Mouse (Mus musculus) midbrain, postnatal 0 days (tissue): ENCODE results near the gene Parp1. TPM values are rescaled to one million over a fixed set of nuclear protein-coding genes. Genes with fewer than 3 reads are reported as not detected.
A peak's percentile ranks its signal among the peaks of the same experiment; 100 is the strongest.

Experiments
- ATAC-seq: fragments of 200-750 bp; cut with Nextera tagmentation; 2 replicates; pipeline ENCODE4 v1.8.0; 2017; ENCODE audit warnings: moderate number of reproducible peaks, mild to moderate bottlenecking, moderate TSS enrichment, moderate library complexity; ENCODE audit not compliant: low FRiP score
- DNase-seq: peaks from one replicate; pipeline ENCODE4 v3.0.0-alpha.2; 2015; ENCODE audit warnings: low spot score
- H3K27ac ChIP-seq: fragments of 300-500 bp; sonication (generic); 2 replicates; pipeline ENCODE4 v1.5.1; 2014; ENCODE audit warnings: low read depth, mild to moderate bottlenecking, low read length, mixed read lengths
- H3K27me3 ChIP-seq: fragments of 300-500 bp; sonication (generic); 2 replicates; pipeline ENCODE4 v1.6.1; 2014; ENCODE audit warnings: low read length, control low read depth, mixed read lengths; ENCODE audit not compliant: insufficient read depth
- H3K36me3 ChIP-seq: fragments of 300-500 bp; sonication (generic); 2 replicates; pipeline ENCODE4 v1.6.1; 2014; ENCODE audit warnings: low read length, control low read depth, mixed read lengths; ENCODE audit not compliant: insufficient read depth
- H3K4me1 ChIP-seq: fragments of 300-500 bp; sonication (generic); 2 replicates; pipeline ENCODE4 v1.6.1; 2014; ENCODE audit warnings: mild to moderate bottlenecking, control low read depth, antibody characterized with exemption, low read length, mixed read lengths; ENCODE audit not compliant: insufficient read depth
- H3K4me2 ChIP-seq: fragments of 300-500 bp; sonication (generic); 2 replicates; pipeline ENCODE4 v1.6.1; 2014; ENCODE audit warnings: low read depth, mild to moderate bottlenecking, low read length, mixed read lengths; ENCODE audit not compliant: poor library complexity, severe bottlenecking
- H3K4me3 ChIP-seq: fragments of 300-500 bp; sonication (generic); 2 replicates; pipeline ENCODE4 v1.5.1; 2014; ENCODE audit warnings: low read depth, mild to moderate bottlenecking, low read length, moderate library complexity
- H3K9ac ChIP-seq: fragments of 300-500 bp; sonication (generic); replicated peaks from 2 replicates; pipeline ENCODE4 v1.6.1; 2014; ENCODE audit warnings: mild to moderate bottlenecking, low read length, moderate library complexity, mixed read lengths; ENCODE audit not compliant: poor library complexity, severe bottlenecking
- H3K9me3 ChIP-seq: fragments of 300-500 bp; sonication (generic); 2 replicates; pipeline ENCODE4 v1.6.1; 2016; ENCODE audit warnings: low read length, control low read depth
- CTCF ChIP-seq: IDR thresholded peaks from 2 replicates; pipeline ENCODE4 v1.5.1; 2016; ENCODE audit warnings: antibody characterized with exemption, mild to moderate bottlenecking
- WGBS: fragments of 180-500 bp; shearing (Covaris S2); extraction: QIAGEN DNeasy Blood & Tissue Kit; methylation state at CpG from one replicate; pipeline ENCODE4 v1.1.7; 2014; 5-methylcytosine and 5-hydroxymethylcytosine counted together
- polyA plus RNA-seq: library from polyadenylated mRNA; unstranded; fragments of >200 nt; fragmentation: Nextera tagmentation; extraction: Ambion mirVana; gene quantifications from 2 replicates; pipeline ENCODE4 v1.2.1, GENCODE M21; 2015
- total RNA-seq: library from RNA; depleted of rRNA; stranded (reverse); fragments of >200 nt; gene quantifications from 2 replicates; pipeline ENCODE4 v1.2.3, GENCODE M21; 2014

Parp1 gene
- total and polyA plus RNA-seq, 2 experiments from 2014 or later = 43.0 to 66.3 TPM

GRCm38 (mm10) chr1:180542712-180543371 lies 25.9 kb upstream of the Parp1 start:
- Histone ChIP-seq H3K27ac (no peak overlapping the region), H3K4me2 (no peak overlapping the region), H3K4me3 (no peak overlapping the region), H3K9me3 (no peaks in the 10 kb centered on the region), H3K27me3 (no peaks in the 10 kb centered on the region), H3K36me3 (no peaks in the 10 kb centered on the region), H3K4me1 (peaks cover 6% of the 10 kb centered on the region; the same call in 1 of the 2 replicates), H3K9ac (no peak overlapping the region)
- no peak for ATAC-seq
- 87% methylated on average over 3 of the region's 3 CpGs for WGBS
- DNase-seq = no peak
- TF ChIP-seq CTCF = no peak

- WGBS = 86% methylated on average over 4 of the region's 4 CpGs
- Histone ChIP-seq H3K9ac (no peak overlapping the region), H3K4me2 (no peak overlapping the region), H3K9me3 (no peaks in the 10 kb centered on the region), H3K4me3 (no peak overlapping the region), H3K27me3 (no peaks in the 10 kb centered on the region), H3K36me3 (no peaks in the 10 kb centered on the region), H3K27ac (no peak overlapping the region), H3K4me1 (peaks cover 6% of the 10 kb centered on the region; the same call in 1 of the 2 replicates)
- TF ChIP-seq CTCF = no peak
- ATAC-seq = no peak
- no peak for DNase-seq
Measured at GRCm38 (mm10) chr1:180545918-180546545, 22.7 kb upstream of the Parp1 start.

- Histone ChIP-seq H3K4me1 (peaks cover 4% of the 10 kb centered on the region; the same call in 1 of the 2 replicates), H3K4me3 (no peak overlapping the region), H3K27me3 (no peaks in the 10 kb centered on the region), H3K27ac (no peak overlapping the region), H3K9ac (no peak overlapping the region), H3K36me3 (no peaks in the 10 kb centered on the region), H3K9me3 (no peaks in the 10 kb centered on the region), H3K4me2 (peak overlapping the region; percentile 22; the same call in 1 of the 2 replicates)
- no peak for TF ChIP-seq CTCF
- no peak for ATAC-seq
- 45% methylated on average over 13 of the region's 13 CpGs for WGBS
- no peak for DNase-seq
Measured at GRCm38 (mm10) chr1:180546798-180547750, 21.6 kb upstream of the Parp1 start.

GRCm38 (mm10) chr1:180547751-180548669 lies 20.7 kb upstream of the Parp1 start:
- H3K9me3 ChIP-seq = no peaks in the 10 kb centered on the region
- H3K9ac ChIP-seq = no peak overlapping the region
- peak; percentile 78 for ATAC-seq
- DNase-seq = peak; percentile 58
- peaks cover 4% of the 10 kb centered on the region; the same call in 1 of the 2 replicates for H3K4me1 ChIP-seq
- WGBS = 3% methylated on average over 16 of the region's 16 CpGs
- H3K4me3 ChIP-seq = no peak overlapping the region
- H3K36me3 ChIP-seq = no peaks in the 10 kb centered on the region
- H3K4me2 ChIP-seq = peak overlapping the region; percentile 22; the same call in 1 of the 2 replicates
- no peaks in the 10 kb centered on the region for H3K27me3 ChIP-seq
- H3K27ac ChIP-seq = no peak overlapping the region
- no peak for TF ChIP-seq CTCF
